Mouse (Mus musculus) A20 (cell line): ENCODE measurements at regions not wholly inside any gene's neighbourhood (a gene's known extent, or its start where the extent isn't known, plus 50 kb on each side); places are given as distances from the start of the nearest gene placed in this dataset.

Experiments used
- DNase-seq: peaks from one replicate; pipeline ENCODE4 v3.0.0-alpha.2; 2011; ENCODE audit warnings: low read depth, low spot score

DNA sequence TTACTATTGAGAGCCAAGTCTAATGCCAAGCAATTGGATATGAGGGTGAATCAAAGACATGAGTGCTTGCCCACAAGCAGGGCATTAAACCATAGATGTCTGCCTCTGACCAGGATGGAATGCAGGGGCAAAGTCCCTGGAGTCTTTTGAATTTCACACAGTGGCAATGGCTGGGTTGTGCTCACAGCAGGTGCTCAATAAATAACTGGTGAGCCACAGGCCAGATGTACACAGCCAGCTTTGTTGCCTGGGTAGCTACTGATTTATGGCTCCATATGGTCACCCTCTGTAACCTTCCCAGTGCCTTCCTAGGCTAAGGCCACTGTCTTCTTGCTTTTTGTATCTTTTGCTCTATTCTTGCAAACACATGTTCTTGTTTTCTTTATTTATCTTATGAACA is 154.3 kb upstream of the Lrrn1 start:
- no peak for DNase-seq

DNA sequence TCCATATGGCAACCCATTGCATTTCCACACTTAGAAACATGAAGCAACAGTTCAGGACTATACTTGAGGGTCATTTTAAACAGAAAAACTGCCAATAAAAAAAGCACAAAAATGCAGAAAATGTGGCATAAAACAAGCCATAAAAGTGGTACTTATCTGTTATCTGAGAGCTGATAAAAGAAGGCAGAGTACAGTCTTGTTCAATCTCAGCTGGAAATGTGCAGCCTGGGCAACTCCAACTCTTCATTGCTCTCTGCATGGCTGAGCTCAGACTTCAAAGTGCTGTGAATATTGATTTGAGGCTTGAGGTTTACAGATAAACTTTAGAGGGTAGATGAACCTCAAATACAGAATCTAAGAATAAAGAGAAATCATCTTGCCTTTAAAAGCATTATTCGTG is 151.1 kb upstream of the Lrrn1 start:
- DNase-seq: no peak

GRCm38 (mm10) chr6:107380621-107381020 is 148.9 kb upstream of the Lrrn1 start:
- DNase-seq: no peak

DNA sequence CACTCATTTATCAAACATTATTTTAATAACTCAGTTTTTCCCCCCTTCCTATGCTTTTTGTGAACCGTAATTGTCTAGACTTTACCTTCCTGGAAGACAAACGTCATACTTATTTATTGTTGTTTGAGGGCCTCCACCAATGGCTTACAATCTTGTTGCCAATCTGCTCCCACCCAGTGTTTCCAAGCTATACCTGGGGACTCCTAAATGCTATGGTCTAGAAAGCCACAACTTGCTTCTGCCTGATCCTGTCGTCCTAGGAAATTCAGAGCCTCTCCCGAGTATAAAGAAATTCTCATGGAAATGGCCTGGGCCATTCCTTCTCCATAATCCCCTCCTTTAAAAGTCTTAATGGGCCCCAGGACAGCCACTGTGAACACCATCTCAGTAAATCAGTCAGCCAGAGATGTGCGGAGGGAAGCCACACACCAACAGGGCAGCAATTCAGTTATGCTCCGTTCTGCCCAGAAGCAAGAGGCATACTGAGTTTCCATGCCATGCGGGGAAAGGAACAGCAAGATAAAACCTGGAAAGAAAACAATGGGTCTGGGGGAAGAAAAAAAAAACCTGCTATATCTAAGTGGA is 143.4 kb upstream of the Lrrn1 start:
- DNase-seq: no peak

DNA sequence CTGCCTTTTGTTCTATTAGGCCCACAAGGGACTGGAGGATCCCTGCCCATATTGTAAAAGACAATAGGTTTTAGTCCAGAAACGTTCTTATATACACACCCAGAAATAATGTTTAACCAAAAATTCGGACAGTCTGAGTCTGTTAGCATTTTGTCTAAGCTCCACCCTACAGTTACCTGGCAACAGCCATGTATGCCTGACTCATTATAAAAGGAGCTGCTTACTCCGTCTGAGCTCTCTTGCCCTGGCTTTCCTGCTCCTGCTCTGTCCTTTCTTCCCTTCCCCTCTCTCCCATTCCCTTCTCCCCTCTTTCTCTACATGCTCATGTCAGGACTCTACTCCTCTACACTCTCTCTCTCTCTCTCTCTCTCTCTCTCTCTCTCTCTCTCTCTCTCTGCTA is 139.7 kb upstream of the Lrrn1 start:
- no peak for DNase-seq

DNA sequence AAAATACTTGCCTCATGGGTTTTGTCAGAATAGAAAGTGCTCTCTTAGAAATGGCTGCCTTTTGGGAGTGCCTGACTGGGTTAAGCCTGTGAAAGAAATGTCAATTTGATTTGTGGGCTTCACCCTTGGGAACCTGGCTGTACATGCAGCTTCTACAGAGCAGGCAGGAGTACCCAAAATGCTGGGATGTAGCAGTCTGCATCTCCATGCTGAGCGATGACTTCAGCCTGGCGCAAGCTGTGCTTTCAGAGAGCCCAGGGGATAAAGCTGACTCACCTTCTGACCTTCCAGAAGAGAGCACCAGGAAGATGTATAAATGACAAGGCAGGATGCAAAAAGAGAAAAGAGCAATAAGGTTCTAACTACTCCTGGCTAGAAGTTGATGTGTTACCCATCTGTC is 135.0 kb upstream of the Lrrn1 start:
- DNase-seq: no peak

DNA sequence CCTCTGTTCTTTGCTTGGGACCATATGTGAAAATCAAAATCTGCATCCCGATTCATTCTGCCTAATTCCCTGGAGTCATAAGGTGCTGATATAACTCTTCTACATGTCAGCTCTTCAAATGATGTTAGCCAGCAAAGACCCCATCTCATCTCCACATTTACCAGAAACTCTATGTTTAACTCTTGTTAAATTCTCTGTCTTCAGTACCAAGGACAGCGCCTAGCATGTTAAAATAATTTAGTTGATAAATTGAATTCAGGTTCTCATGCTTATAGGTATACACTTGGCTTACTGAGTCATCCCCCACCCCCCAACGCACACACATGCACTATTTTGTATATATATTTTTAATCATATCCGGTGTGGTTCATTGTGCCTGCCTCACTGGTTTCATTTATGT is 113.8 kb upstream of the Lrrn1 start:
- DNase-seq: peak; percentile 12

DNA sequence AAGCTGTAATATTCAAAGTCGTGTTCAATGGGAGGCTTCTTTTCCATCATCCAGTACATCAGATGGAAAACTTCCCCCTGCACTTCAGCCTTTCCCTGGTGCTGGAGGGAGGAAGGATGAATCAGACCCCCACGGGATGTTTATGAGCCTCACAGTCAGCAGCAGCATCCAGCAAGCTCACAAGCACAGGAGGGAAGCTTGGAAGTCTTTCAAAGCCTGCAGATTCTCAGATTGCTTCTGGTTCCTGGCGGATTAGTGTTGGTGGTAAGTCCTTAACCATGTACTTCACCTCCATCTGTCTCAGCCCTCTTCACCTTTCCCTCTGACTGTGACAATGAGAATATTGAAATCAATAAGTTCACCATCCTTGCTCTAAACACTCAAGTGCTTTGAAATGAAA is 107.5 kb upstream of the Lrrn1 start:
- no peak for DNase-seq

DNA sequence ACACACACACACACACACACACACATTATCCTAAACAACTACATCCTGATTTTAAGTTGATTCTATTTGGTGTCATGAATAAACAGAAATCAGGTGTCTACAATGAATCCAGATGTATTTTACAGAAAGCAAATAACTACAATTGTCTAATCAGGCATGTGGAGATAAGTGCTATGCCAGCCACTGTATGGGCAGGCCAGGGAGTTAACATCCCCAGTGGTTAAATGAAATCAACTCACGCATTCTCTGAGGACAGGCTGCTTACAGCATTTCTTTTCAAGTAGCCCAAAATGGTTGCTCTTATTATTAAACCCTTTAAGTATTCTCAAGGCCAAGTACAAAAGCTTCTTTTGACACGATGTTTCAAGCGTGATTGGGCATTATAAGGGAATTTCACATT is 103.0 kb upstream of the Lrrn1 start:
- no peak for DNase-seq

DNA sequence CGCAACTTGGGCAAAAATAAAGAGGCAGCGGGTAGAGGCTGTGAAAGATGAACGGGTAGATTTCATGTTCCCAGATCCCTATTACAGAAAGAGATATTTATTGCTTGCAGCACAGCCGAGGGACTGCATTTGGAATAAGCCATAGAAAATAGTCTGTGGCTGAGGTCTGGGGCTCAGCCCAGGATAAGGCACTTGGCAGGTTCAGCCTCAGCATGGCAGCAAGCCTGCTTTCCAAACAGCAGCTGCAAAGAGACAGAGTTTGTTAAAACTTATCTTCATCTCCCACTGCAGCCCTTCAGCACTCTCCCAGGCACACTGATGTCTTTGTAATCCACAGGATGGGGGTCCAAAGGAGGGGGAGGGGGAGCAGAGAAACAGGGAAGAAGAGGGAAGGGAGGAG is 98.5 kb upstream of the Lrrn1 start:
- no peak for DNase-seq

- DNase-seq: no peak
Observed at GRCm38 (mm10) chr6:107442058-107442457, 87.5 kb upstream of the Lrrn1 start.

DNA sequence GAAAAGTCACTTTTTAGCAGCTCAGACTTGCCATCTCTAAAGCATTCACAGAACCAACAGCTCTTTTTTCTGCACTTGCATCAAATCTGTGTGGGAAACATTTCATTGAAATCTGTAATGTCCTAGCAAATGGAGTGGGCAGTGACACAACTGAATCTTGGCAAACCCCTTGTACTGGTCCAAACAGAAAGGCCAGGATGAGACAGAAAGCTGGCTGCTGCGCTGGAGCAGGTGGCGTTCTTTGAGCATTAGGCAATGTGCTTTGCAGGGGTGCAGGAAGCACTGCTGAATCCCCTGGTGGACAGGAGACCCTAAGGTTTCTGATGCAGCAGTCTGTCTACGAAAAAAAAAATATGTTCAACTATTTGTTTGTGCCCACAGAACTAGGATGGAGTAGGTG is 85.2 kb upstream of the Lrrn1 start:
- no peak for DNase-seq

DNA sequence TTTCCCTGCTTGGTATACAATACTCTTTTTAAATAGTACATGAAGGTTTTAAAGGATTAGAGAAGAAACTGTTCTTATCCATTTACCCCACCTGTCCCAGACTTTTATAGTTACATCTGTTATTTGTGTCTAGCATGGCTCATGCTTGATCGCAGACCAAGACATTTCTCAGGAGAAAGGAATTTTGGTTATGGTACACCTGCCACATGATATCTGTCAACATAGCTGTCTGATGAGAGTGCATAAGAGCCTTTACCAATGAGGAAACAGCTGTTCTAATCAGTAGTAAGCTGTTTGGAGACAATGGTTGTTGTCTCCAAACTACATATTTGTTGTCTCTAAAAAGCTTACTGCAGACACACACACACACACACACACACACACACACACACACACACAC is 70.3 kb upstream of the Lrrn1 start:
- no peak for DNase-seq

DNA sequence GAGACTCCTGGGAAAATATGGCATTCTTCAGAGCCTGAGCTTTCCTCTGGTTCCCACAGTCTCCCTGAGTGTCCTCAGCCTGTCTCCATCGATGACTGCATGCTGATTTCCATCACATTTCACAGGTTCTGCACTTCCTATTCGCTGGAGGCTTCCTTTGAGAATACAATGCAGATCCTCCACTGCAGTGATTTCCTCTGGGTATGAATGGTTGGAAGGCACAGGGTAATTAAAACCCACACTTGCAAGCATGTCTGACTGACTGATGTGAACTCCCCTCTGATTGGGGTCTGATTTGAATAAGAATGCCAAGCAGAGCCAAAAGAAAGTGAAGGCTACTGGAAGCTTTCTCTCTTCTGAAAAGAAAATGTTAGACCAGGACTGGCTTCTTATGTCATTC is 67.1 kb upstream of the Lrrn1 start:
- DNase-seq: no peak

DNA sequence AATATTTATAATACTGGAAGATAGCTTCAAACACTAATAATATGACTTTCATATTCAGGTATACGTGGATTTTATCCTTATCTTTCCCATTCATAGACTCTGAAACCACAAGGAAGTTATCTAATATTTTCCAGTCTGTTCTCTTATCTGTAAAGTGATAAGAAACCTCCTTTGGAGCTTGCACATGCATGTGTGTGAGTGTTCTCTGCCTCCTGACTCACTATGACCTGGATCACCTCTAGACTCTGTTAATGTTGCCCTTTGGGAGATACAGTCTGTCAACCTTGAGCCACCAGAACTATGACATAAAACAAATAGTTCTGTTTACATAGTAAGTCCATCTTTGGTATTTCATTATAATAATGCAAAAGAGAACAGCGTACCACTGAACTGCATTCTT is 56.2 kb upstream of the Lrrn1 start:
- no peak for DNase-seq

DNA sequence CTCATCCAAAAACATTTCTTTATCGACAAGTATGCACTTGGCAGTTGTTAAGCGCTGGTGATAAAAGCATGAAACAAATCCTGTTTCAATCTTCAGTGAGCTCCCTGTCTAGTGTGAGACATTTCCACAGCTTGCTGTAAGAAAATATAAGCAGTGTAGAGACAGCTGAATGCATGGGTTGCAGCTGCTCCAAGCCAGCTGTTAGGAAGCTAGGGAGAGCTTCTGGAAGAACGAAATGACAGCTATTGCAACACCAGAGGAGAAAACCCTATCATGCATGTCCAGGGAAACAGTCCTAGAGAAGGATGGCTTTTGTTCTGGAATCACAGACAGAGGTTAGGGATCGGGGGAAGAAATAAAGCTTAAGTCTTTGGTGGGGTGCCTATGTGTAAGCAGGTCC is 55.4 kb upstream of the Lrrn1 start:
- DNase-seq: no peak
